Mouse (Mus musculus) neural tube, embryonic 14.5 days (tissue): Measurements from ENCODE around the gene G3bp2. TPM values are rescaled to one million over a fixed set of nuclear protein-coding genes. Genes with fewer than 3 reads are reported as not detected.
"Not testable (repeated sequence)": the region's sequence is repeated elsewhere in the genome, so short reads cannot be mapped to it uniquely, and the experiment has no call there.

Source experiments
- ATAC-seq: fragments of 200-750 bp; cut with Nextera tagmentation; 2 replicates; pipeline ENCODE4 v1.8.0; 2017; ENCODE audit warnings: low read depth, mild to moderate bottlenecking, moderate TSS enrichment, moderate library complexity
- H3K27ac ChIP-seq: fragments of 300-500 bp; sonication (generic); 2 replicates; pipeline ENCODE4 v1.5.1; 2014; ENCODE audit warnings: low read depth, mild to moderate bottlenecking, control low read depth, low read length, moderate library complexity, mixed read lengths
- H3K27me3 ChIP-seq: fragments of 300-500 bp; sonication (generic); 2 replicates; pipeline ENCODE4 v1.6.1; 2014; ENCODE audit warnings: low read length; ENCODE audit not compliant: control insufficient read depth, insufficient read depth
- H3K36me3 ChIP-seq: fragments of 300-500 bp; sonication (generic); 2 replicates; pipeline ENCODE4 v1.6.1; 2014; ENCODE audit warnings: low read length, mixed read lengths; ENCODE audit not compliant: control insufficient read depth, insufficient read depth
- H3K4me1 ChIP-seq: fragments of 300-500 bp; sonication (generic); 2 replicates; pipeline ENCODE4 v1.6.1; 2014; ENCODE audit warnings: low read length; ENCODE audit not compliant: control insufficient read depth, insufficient read depth
- H3K4me2 ChIP-seq: fragments of 300-500 bp; sonication (generic); 2 replicates; pipeline ENCODE4 v1.6.1; 2014; ENCODE audit warnings: mild to moderate bottlenecking, low read depth, low read length, control low read depth
- H3K4me3 ChIP-seq: fragments of 300-500 bp; sonication (generic); 2 replicates; pipeline ENCODE4 v1.5.1; 2014; ENCODE audit warnings: low read depth, low read length, control low read depth, mixed read lengths
- H3K9ac ChIP-seq: fragments of 300-500 bp; sonication (generic); replicated peaks from 2 replicates; pipeline ENCODE4 v1.6.1; 2014; ENCODE audit warnings: low read depth, mild to moderate bottlenecking, control low read depth, low read length, mixed read lengths
- H3K9me3 ChIP-seq: fragments of 300-500 bp; sonication (generic); 2 replicates; pipeline ENCODE4 v1.6.1; 2016; ENCODE audit warnings: low read length; ENCODE audit not compliant: control insufficient read depth
- WGBS: fragments of 180-500 bp; shearing (Covaris S2); extraction: QIAGEN DNeasy Blood & Tissue Kit; methylation state at CpG from one replicate; pipeline ENCODE4 v1.1.7; 2014; 5-methylcytosine and 5-hydroxymethylcytosine counted together
- polyA plus RNA-seq: library from polyadenylated mRNA; unstranded; fragments of >200 nt; fragmentation: Nextera tagmentation; extraction: Ambion mirVana; gene quantifications from 2 replicates; pipeline ENCODE4 v1.2.1, GENCODE M21; 2014

Gene G3bp2
- 406 and 408 TPM in 2 replicates for polyA plus RNA-seq

GRCm38 (mm10) chr5:92083417-92084038 lies at the start of gene G3bp2:
G3bp2 (minus strand) TSS chr5:92083719.
- Histone ChIP-seq H3K4me2 (peak within 1 kb of the TSS; percentile 69), H3K27ac (peak within 1 kb of the TSS; percentile 99), H3K9me3 (no peaks in the 10 kb centered on the region), H3K4me1 (peaks cover 26% of the 10 kb centered on the region), H3K36me3 (no peaks in the 10 kb centered on the region), H3K4me3 (peak within 1 kb of the TSS; percentile 93), H3K9ac (peak within 1 kb of the TSS; percentile 95), H3K27me3 (no peaks in the 10 kb centered on the region)
- under 1% methylated on average over 63 of the region's 65 CpGs for WGBS
- peak; percentile 98 for ATAC-seq

GRCm38 (mm10) chr5:92133006-92133405 lies 49.5 kb upstream of the G3bp2 start:
- H3K9ac ChIP-seq, ATAC-seq, H3K27me3 ChIP-seq, H3K9me3 ChIP-seq, H3K36me3 ChIP-seq, H3K4me3 ChIP-seq, H3K27ac ChIP-seq, H3K4me1 ChIP-seq, H3K4me2 ChIP-seq: not testable (repeated sequence)
- WGBS: 85% methylated on average over 4 of the region's 4 CpGs

GRCm38 (mm10) chr5:92132127-92132526 lies 48.6 kb upstream of the G3bp2 start:
- H3K4me1 ChIP-seq: 0 out of 2 replicates have a peak, but pooled peaks cover 6% of the 10 kb centered on the region
- no peak overlapping the region for H3K27ac ChIP-seq
- no peak overlapping the region for H3K4me2 ChIP-seq
- WGBS: 95% methylated on average over 4 of the region's 4 CpGs
- no peak overlapping the region for H3K9ac ChIP-seq
- H3K4me3 ChIP-seq: no peak overlapping the region
- H3K9me3 ChIP-seq: no peaks in the 10 kb centered on the region
- no peak for ATAC-seq
- no peaks in the 10 kb centered on the region for H3K36me3 ChIP-seq
- no peaks in the 10 kb centered on the region for H3K27me3 ChIP-seq

DNA sequence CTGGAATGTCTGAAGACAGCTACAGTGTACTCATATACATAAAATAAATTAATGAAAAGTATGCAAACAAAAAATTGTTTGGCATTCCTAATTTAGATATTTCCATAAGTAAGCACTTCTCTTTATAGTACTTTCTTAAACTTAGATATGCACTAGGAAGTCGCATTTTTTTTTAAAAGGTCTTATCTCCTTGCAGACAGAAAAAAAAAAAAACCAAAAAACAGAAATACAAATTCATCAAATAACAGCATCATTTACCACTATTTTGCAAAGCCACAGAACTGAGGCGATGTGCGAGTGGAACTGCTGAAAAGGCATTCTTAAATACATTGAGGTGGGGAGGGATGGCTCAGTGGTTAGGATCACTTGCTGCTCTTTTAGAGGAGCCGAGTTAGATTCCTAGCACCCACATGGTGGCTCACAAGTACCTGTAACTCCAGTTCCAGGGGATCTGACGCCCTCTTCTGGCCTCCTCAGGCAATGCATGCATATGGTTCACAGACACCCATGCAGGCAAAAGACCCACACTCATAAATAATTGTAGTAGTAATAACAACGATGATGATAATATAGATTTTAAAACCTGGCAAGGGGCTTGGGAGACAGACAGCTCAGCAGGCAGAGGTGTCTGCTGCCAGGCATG lies 46.6 kb upstream of the G3bp2 start:
- Histone ChIP-seq H3K4me1 (no peaks in the 10 kb centered on the region), H3K9ac (no peak overlapping the region), H3K27me3 (no peaks in the 10 kb centered on the region), H3K4me2 (no peak overlapping the region), H3K27ac (no peak overlapping the region), H3K4me3 (no peak overlapping the region), H3K9me3 (no peaks in the 10 kb centered on the region), H3K36me3 (no peaks in the 10 kb centered on the region)
- no peak for ATAC-seq
- 92% methylated on average over 6 of the region's 6 CpGs for WGBS

DNA sequence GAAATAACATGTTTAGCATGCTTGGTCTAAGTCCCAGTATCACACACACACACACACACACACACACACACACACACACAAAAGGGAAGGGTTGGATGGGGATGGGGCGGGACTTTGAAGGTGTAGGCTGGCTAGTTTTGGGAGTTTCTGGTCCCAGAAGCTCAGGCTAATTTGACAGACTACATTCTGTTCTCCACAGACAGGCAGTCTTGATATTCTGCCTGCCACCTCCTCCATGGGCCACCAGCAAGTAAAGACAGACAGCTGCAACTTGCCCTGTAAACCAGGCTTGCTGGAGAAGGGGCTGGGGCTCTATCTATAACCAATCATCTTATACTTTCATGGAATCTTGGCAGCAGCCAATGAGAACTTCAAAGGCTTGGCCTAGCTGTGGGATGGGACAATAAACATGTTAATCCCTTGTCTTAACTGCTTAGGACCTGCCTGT lies 45.8 kb upstream of the G3bp2 start:
- WGBS: 92% methylated on average over 1 of the region's 1 CpGs
- Histone ChIP-seq H3K36me3 (no peaks in the 10 kb centered on the region), H3K9ac (no peak overlapping the region), H3K4me1 (no peaks in the 10 kb centered on the region), H3K27me3 (no peaks in the 10 kb centered on the region), H3K4me3 (no peak overlapping the region), H3K27ac (no peak overlapping the region), H3K4me2 (no peak overlapping the region), H3K9me3 (no peaks in the 10 kb centered on the region)
- no peak for ATAC-seq

DNA sequence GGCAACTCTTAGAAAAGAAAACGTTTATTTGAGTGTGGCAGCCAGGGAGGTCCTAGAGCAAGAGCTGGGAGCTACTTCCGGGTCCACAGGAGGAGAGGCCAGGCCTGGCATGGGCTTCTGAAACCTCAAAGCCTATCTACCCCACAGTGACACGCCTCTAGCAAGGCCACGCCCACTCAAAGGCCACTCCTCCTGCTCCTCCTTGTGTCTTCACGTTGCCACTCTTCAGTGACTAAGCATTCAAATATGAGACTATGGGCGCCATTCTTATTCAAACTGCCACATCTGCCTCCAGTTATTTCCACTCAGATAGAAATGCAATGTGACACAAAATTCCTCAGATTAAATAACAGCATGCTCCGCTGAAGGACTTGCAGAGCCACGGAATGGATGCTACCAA lies 45.1 kb upstream of the G3bp2 start:
- no peak overlapping the region for H3K4me2 ChIP-seq

GRCm38 (mm10) chr5:92127751-92128150 lies 44.2 kb upstream of the G3bp2 start:
- ATAC-seq: no peak
- Histone ChIP-seq H3K9ac (no peak overlapping the region), H3K27me3 (no peaks in the 10 kb centered on the region), H3K4me2 (no peak overlapping the region), H3K4me1 (no peaks in the 10 kb centered on the region), H3K4me3 (no peak overlapping the region), H3K36me3 (no peaks in the 10 kb centered on the region), H3K9me3 (no peaks in the 10 kb centered on the region), H3K27ac (no peak overlapping the region)
- WGBS: 92% methylated on average over 10 of the region's 10 CpGs

More for the DNA sequence above, 45.1 kb upstream of the G3bp2 start:
- ATAC-seq: no peak
- no peak overlapping the region for H3K4me3 ChIP-seq
- no peaks in the 10 kb centered on the region for H3K9me3 ChIP-seq
- H3K27me3 ChIP-seq: no peaks in the 10 kb centered on the region
- no peak overlapping the region for H3K27ac ChIP-seq
- 15% methylated on average over 8 of the region's 8 CpGs for WGBS
- no peaks in the 10 kb centered on the region for H3K36me3 ChIP-seq
- H3K4me1 ChIP-seq: no peaks in the 10 kb centered on the region
- H3K9ac ChIP-seq: no peak overlapping the region

DNA sequence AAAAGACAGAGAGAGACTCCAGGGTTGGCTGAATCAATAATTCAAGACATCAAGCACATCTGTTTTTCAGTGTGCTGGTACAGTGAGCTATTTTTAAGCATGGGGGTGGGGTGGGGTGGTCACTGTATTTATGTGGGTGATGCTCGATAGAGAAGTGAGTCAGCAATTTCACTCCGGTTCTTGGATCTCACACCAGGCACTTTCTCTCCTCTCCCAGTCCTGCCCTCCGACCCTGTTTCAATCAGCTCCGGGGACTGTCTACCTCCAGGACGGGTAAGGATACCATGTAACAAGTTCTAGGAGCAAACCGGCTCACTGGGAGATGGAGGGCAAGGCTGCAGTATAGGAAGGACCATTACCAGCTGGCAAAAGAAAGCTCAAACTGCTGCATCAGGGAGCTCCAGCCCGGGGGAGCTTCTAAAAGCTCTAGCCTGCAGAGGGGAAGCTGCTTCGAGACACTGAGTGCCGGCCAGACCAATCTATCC lies 43.7 kb upstream of the G3bp2 start:
- no peaks in the 10 kb centered on the region for H3K36me3 ChIP-seq
- no peaks in the 10 kb centered on the region for H3K27me3 ChIP-seq
- H3K9me3 ChIP-seq: no peaks in the 10 kb centered on the region
- H3K27ac ChIP-seq: 0 out of 2 replicates have a peak overlapping the region, but pooled peaks have one; percentile 22
- no peaks in the 10 kb centered on the region for H3K4me1 ChIP-seq
- ATAC-seq: peak; percentile 19; the same call in 1 of the 2 replicates
- WGBS: 72% methylated on average over 9 of the region's 9 CpGs
- H3K4me2 ChIP-seq: no peak overlapping the region
- H3K9ac ChIP-seq: no peak overlapping the region
- no peak overlapping the region for H3K4me3 ChIP-seq

DNA sequence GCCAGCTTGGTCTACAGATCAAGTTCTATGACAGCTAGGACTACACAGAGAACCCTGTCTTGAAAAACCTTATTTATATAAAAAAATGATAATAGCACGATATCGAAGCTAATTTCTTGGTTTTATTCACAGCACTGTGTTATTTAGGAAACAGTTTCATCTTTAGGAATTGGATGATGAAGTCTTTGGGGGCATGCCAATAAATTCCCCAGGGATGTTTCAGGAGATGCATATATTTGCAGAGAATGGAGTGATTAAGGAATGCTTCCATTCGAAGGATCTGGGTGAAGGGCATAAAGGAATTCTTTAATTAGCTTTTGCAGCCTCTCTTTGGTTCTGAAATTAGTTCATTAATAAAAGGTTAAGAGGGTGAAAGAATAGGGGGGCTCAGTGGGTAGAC lies 41.9 kb upstream of the G3bp2 start:
- Histone ChIP-seq H3K9ac (no peak overlapping the region), H3K27ac (no peak overlapping the region), H3K4me3 (no peak overlapping the region), H3K4me1 (no peaks in the 10 kb centered on the region), H3K27me3 (no peaks in the 10 kb centered on the region), H3K4me2 (no peak overlapping the region), H3K9me3 (no peaks in the 10 kb centered on the region), H3K36me3 (no peaks in the 10 kb centered on the region)
- WGBS: 88% methylated on average over 3 of the region's 3 CpGs
- no peak for ATAC-seq
